Mouse (Mus musculus) A20 (cell line): Measurements from ENCODE around the gene Mthfs.
"Not testable (repeated sequence)": the region's sequence is repeated elsewhere in the genome, so short reads cannot be mapped to it uniquely, and the experiment has no call there.

Experiments used
- DNase-seq: peaks from one replicate; pipeline ENCODE4 v3.0.0-alpha.2; 2011; ENCODE audit warnings: low read depth, low spot score

The Mthfs gene

GRCm38 (mm10) chr9:89210353-89211064 is at the start of gene Mthfs:
Gene Mthfs (plus strand): TSS chr9:89210676.
- DNase-seq = peak; percentile 52

- not testable (repeated sequence) for DNase-seq
Observed at GRCm38 (mm10) chr9:89172539-89172938, 37.9 kb upstream of the Mthfs start.

- peak; percentile 34 for DNase-seq
Observed at GRCm38 (mm10) chr9:89178833-89179232, 31.6 kb upstream of the Mthfs start.

- DNase-seq = not testable (repeated sequence)
Observed at GRCm38 (mm10) chr9:89179469-89179868, 31.0 kb upstream of the Mthfs start.

- not testable (repeated sequence) for DNase-seq
Observed at GRCm38 (mm10) chr9:89187006-89187405, 23.5 kb upstream of the Mthfs start.

- not testable (repeated sequence) for DNase-seq
Observed at GRCm38 (mm10) chr9:89195483-89195882, 15.0 kb upstream of the Mthfs start.

GRCm38 (mm10) chr9:89197509-89197908 is 13.0 kb upstream of the Mthfs start:
- not testable (repeated sequence) for DNase-seq

GRCm38 (mm10) chr9:89198349-89198748 is 12.1 kb upstream of the Mthfs start:
- DNase-seq = not testable (repeated sequence)

GRCm38 (mm10) chr9:89198969-89199416 is 11.5 kb upstream of the Mthfs start, which contains the start of the genes Bcl2a1b and Gm29094:
Gene Bcl2a1b (plus strand): TSS chr9:89199209.
Gene Gm29094 (plus strand): TSS chr9:89199379.
- not testable (repeated sequence) for DNase-seq

GRCm38 (mm10) chr9:89202256-89202655 is 8.2 kb upstream of the Mthfs start:
- not testable (repeated sequence) for DNase-seq

- not testable (repeated sequence) for DNase-seq
Observed at GRCm38 (mm10) chr9:89208939-89209338, 1.5 kb upstream of the Mthfs start.

GRCm38 (mm10) chr9:89211065-89211858 is 786 bp downstream of the Mthfs start:
- DNase-seq = peak; percentile 54

- DNase-seq = not testable (repeated sequence)
Observed at GRCm38 (mm10) chr9:89212428-89212827, 2.0 kb downstream of the Mthfs start.

GRCm38 (mm10) chr9:89218174-89218573 is 7.7 kb downstream of the Mthfs start:
- DNase-seq = not testable (repeated sequence)

- DNase-seq = not testable (repeated sequence)
Observed at GRCm38 (mm10) chr9:89219668-89220067, 9.2 kb downstream of the Mthfs start.

- not testable (repeated sequence) for DNase-seq
Observed at GRCm38 (mm10) chr9:89220704-89221287, 10.3 kb downstream of the Mthfs start.

GRCm38 (mm10) chr9:89226071-89226470 is 15.6 kb downstream of the Mthfs start:
- DNase-seq = no peak

- DNase-seq = peak; percentile 32
Observed at GRCm38 (mm10) chr9:89228122-89228521, 17.6 kb downstream of the Mthfs start.

- peak; percentile 19 for DNase-seq
Observed at GRCm38 (mm10) chr9:89230897-89231497, 20.5 kb downstream of the Mthfs start.

- not testable (repeated sequence) for DNase-seq
Observed at GRCm38 (mm10) chr9:89237131-89237530, 26.7 kb downstream of the Mthfs start.

- DNase-seq = not testable (repeated sequence)
Observed at GRCm38 (mm10) chr9:89238976-89239505, 28.6 kb downstream of the Mthfs start.
